Mouse (Mus musculus) brain, embryonic 14.5 days (tissue): ENCODE results near the gene Taok3.

Source experiments
- CTCF ChIP-seq: fragments of 200-500 bp; IDR thresholded peaks from 2 replicates; pipeline ENCODE4 v1.5.1; 2012; ENCODE audit warnings: inconsistent platforms, mild to moderate bottlenecking, moderate library complexity, borderline replicate concordance; ENCODE audit not compliant: insufficient read depth, insufficient read length; ENCODE audit errors: extremely low read depth
- POLR2A ChIP-seq: fragments of 200-500 bp; IDR thresholded peaks from 2 replicates; pipeline ENCODE4 v1.6.1; 2012; ENCODE audit warnings: mild to moderate bottlenecking, inconsistent platforms, borderline replicate concordance; ENCODE audit not compliant: poor library complexity, insufficient read depth, insufficient read length, severe bottlenecking; ENCODE audit errors: extremely low read depth

DNA sequence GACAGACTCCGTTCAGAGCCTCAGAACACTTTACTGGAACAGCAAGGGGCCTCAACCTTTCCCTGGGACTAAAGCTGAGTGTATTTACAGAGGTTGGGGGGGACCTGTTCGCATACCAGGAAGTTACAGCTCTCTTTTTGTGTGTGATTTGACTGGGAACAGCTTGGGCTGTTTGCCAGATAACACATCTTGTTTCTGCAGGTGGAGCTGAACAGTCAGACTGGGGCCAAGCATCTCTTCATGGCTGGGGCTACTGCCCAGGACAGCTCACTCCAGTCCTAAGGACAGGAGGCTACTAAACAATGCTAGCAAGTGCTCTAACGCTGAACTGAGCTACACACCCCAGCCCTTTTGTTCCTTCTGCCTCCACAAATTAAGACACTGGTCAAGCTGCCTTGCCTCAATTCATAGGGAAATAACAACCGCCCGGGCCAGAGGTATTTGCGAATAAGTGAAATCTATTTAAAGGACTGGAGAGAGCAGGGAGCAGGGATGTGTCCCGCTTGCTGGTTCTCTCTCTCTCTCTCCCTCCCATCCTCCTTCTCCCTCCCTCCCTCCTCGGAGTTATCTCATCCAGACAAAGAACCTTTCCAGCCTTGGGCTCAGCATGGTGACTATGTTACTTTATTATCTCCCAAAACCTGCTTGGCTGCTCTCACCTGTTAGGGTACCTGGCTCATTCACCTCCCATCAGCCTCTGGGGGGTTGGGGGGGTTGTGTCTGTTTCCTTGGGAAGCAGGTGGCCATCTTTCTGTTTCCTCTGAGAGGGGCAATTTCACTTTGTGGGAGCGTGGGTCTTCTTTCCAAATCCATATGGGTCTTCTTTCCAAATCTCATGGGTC is 194.9 kb downstream of the Taok3 start:
- TF ChIP-seq POLR2A (no peak), CTCF (no peak)
